Mouse (Mus musculus) lung, postnatal 10 days (tissue): ENCODE measurements around the gene Islr2.

Experiments
- DNase-seq: peaks from one replicate; pipeline ENCODE4 v3.0.0; 2021

Islr2 gene

DNA sequence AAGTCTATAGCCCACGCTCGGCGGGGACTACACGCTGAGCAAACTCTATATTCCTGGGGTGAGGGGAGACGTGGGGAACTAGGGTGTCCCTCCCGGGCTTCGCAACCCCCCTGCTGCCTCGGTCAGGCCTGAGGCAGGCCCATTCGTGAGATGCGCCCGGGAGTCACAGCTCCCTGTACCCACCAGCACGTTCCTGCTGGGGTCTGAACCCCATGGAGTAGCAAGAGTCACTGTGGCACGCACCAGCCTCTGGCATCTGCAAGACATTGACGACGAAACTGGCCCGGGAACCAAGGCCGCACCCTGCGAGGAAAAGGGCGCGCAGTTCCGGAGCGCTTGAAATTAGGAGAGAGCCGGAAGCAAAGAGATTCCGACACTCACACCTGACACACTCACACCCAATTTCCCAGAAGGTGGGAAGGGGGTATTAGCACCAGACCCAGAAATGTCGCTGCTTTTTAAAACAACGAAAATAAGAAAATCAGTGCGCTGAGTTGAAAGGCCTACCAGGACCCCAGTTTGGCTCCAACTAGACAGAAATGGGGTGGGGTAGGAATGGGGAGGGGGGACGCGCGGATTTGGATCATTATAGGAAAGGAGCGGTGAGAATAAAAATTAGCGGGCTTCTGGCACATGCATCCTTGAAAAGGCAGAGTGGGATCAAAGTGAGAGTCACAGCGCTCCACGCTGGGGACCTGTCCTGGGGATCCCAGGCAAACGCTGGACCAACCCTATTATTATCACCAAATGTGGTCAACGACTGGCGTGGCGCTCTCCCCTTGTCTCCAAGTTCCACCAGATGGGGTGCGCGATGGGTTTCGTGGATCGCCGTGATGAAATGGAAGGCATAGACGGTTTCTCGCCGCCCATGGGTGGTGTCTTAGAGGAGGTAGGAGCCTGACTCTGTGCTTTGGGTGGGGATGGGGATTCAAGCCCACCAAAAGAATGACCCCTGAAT lies 7.2 kb downstream of the Islr2 start:
- no peak for DNase-seq

DNA sequence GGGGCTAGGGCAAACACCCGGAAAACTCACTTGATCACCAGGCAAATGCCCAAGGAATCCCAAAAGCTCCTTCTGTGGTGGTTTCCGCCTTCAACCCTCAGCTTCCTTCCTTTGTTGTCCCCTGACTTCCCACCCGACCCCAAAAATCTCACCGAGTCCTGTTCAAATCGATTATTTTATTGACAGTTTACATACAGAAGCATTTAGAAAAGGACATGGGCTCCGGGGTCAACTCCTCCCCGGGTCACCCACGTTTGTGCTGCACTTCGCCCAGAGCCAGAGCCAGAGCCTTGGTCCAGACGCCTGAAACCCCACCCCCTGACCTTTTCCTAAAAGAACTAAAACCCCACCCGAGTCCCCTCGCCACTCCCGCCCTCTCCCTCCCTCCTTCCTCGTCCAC lies 8.0 kb downstream of the Islr2 start:
- DNase-seq, result no peak

GRCm38 (mm10) chr9:58195671-58196070 lies 8.4 kb downstream of the Islr2 start:
- no peak for DNase-seq

GRCm38 (mm10) chr9:58194222-58194621 lies 9.9 kb downstream of the Islr2 start:
- no peak for DNase-seq

DNA sequence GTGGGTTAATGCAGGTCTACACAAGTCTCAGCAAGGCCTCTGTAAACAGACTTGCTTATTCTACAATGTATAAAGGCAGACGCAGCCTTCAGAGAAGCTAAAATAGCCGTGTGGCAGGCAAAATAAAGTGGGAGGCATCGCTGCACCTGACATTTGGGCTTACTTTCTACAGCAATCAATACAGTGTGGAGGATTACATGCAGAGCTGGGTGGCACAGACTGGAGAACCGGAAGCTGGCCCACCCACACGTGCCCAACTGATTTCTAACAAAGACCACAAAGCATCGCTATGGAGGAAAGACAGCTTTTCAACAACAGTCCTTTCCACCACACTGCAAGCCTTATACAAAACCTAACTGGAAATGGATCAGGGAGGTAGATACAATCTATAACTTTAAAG lies 19.7 kb downstream of the Islr2 start:
- DNase-seq, result no peak

- DNase-seq, result no peak
Observed at GRCm38 (mm10) chr9:58179390-58179789, 24.7 kb downstream of the Islr2 start.

DNA sequence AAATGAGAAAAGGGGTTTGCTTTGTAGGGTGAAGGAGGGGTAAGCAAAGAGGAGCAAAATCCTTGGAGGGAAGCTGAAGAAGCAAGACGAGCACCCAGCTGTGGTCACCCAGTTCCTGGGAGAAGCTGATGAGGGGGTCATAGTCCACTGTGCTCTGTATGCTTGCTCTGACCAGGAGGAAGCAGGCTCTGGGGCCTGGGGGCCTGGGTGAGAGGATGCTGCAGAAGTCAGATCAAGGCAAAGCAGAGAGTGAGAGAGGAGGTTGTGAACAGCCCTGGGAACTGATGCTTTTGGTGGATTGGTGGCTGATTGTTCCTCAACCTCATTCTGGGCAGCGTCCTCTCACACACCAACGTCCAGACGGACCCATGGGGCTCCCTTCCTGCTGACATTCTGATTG lies 27.0 kb downstream of the Islr2 start:
- DNase-seq, result no peak

DNA sequence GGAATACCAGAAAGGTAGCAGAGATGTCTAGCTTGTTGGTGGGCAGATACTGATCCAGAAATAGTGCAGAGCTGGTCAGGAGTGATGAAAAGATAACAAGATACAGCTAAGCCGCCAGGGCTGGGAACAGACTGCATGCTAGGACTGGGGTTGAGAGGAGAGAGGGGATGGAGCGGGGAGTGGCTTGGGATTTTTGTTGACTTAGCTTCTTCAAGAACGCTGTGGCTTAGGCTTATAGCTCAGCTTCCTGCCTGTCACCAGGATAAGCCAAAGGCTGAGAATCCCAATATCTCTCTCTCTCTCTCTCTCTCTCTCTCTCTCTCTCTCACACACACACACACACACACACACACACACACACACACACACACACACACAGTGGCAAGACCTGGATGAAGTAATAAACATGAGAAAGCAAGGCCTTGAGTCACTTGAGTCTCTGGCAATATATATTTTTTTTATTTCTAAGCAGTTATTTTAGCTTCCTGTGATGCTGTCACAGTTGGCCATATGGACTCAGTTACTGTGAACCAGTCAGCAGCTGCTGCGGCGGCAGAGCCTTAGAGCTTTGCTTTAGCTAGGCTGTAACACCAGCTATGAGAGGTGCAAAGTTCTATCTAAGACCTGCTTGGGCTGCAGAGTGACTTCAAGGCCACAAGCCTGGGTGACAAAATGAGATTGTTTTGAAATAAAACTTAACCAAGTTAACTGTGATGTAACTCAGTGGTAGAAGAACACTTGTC lies 28.2 kb downstream of the Islr2 start:
- no peak for DNase-seq

DNA sequence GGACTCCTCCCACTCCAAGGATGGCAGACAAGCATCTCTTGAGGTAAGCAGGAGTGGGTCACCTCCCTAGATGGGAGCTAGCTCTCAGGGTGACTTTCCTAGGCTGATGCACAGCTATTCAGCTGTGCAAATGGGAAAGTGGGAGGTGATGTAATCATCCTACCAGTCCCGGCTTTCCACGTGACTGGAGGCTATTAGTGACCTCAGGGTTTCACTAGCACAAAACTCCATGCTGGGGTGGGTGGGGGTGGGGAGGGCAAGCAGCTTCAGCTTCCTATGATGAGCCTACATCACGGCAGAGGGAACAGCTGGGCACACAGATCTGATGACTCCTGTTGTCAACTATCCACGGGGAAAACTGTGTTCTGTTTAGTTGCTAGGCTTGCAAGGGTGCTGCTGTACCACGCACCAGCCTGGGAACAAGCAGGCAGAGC lies 29.3 kb downstream of the Islr2 start:
- DNase-seq, result no peak

GRCm38 (mm10) chr9:58172863-58173262 lies 31.3 kb downstream of the Islr2 start:
- no peak for DNase-seq

DNA sequence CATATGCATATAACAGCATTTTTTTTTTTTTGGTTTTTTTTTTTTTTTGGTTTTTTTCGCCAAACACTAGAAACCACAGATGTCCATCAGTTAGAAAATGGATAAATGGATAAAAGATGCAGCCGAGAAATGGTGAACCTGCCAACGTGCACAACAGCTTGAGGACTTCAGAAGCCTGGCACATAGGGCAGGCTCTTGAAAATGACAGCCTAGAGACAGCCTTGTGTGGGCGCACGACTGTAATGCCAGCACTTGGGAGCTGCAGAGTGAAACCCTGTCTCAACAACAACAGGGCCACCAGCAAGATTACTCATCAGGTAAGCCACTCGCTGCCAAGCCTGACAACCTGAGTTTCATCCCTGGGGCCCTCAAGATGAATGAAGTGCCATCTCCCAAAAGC lies 34.7 kb downstream of the Islr2 start:
- DNase-seq, result no peak

DNA sequence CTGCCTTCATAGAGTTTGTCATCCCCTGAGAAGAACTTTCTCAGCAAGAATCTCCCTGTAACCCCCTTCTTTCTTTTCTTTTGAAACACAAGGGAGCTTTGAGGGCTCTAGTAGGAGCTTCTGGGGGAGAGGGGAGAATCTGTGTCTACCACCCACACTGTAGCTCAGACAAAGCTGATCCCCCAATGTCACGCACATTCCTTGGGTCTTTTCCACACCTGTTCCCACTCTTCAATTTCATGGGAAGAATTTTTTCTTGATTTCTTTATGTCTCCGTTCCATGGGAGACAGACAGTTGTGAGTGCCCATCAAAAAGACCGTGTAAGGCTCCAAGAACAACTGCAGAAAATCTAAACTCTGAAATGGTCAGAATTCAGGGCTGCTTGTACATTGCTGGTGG lies 35.2 kb downstream of the Islr2 start:
- no peak for DNase-seq

DNA sequence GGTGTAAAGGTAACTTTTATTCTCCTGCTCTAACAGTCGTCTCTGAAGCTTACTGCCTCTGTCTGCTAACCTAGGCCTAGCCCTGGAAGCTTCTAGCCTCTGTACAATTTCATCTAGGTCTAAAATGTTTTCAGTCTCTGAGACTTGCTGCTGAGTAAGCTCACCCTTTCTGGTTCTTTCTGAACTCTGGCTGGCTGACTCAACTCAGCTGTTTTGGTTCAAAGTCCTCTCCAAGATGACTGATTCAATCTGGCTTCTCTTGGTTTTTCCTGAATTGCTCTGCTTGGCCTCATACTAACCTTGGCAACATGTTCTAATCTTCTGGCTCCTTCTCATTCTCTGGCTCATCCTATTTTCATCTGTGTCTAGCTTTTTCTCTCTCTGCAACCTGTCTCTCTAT lies 38.3 kb downstream of the Islr2 start:
- DNase-seq, result no peak

DNA sequence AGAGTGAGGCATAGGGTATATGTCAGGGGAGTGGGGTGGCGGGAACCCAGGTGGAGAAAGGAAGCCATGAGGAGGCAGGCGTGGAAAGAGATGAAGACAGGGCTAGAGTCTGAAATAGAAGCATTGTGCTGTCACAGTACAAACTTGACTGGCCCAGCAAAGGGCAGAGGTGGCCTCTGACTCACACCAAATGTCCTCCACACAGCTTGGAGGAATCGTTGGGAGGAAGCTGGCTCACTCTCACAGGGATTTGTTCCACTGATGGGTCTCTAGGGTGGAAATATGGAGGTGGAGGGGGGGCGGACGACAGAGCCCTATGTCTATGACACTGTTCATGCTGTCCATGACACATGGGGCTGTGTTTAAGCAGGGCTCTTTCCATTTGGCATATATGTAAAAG lies 41.0 kb downstream of the Islr2 start:
- DNase-seq, result no peak

DNA sequence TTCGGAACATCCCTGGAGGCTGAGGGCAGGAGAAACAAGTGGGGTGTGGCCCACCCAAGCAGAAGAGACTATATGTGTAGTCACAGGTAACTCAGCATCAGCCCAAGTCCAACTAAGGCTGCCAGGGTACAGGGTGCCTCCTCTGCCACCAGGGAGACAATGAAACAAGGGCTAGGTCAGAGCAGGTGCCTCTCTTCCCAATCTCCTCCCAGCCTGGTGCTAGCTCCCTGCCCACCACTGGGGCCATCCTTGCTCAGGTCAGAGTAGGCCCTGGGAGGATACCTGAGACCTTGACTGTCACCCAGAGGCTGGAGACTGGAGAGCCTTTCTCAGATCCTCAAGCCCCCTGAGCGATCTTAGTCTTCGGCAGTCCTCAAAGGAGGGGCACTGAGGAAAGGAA lies 41.9 kb downstream of the Islr2 start:
- no peak for DNase-seq

DNA sequence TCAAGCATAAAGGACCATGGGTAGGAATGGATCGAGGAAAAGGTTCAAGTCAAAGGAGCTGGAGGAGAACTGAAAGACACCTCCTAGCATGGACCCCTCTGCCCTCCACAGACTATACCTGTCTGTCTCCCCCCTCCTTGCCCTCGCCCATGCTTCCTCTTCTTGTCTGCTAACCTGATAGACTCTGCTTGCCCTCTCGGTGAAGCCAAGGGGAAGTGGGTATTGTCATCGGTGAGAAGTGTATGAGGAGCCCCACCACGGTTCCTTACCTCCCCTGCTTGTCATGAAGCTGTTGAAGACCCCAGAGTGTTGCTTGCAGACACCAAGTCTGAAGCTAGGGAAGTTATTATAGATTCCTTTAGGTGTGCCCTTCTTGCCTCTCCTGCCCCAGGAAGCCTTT lies 43.8 kb downstream of the Islr2 start:
- no peak for DNase-seq

DNA sequence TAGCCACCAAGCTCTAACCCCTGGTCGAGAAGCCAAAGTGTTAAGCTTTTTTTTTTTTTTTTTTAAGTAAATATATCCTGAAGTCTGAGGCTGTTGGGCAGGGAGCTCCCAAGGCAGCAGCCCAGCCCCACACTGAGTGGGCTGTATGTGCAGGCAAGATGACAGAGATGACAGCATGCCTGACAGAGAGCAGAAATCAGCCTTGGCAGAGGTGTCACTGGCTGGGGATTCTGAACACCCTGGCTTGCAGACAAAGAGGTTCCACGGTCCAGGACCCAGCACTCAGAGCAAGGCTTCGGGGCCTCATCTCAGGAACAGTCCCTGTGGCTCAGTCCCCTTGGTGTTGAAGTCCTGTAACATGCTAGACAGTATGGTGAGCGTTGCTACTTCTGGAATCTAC lies 44.3 kb downstream of the Islr2 start:
- peak; percentile 58 for DNase-seq

DNA sequence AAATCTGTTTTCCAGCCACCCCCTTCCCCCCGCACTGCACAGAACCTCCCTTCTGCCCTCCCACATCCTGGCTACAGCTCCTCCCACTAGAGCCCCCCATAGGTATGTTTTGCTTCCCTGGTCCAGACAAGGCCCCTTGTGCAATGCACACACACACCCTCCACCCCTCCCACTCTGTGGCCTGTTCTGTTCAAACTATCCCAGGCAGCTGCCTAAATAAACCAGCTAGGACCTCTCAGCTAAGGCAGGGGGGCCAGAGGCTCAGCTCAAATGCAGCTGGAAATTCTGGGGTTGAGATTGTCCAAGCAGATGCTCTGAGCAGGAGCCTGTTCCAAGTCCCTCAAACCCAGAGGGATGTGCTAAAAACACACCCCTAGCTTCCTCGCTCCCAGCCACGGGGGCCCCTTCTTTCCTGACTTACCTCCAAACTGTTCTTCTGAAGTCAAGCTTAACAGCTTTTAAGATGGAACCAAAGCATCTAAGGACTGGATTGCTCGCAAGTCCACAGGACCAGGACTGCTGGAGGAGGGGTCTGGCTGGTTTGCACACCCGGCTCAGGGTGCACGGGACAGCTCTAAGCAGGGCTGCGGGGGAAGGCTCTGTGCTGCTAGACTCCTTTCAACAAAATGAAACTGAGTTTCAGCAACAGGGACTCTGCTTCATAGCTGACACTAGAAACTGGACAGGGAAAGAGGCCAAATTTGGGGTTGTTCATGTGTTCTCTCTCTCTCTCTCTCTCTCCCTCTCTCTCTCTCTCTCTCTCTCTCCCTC lies 45.4 kb downstream of the Islr2 start:
- DNase-seq, result peak; percentile 77

- peak; percentile 24 for DNase-seq
Observed at GRCm38 (mm10) chr9:58157838-58158237, 46.3 kb downstream of the Islr2 start.

- no peak for DNase-seq
Observed at GRCm38 (mm10) chr9:58156819-58157560, 47.1 kb downstream of the Islr2 start.

- peak; percentile 84 for DNase-seq
Observed at GRCm38 (mm10) chr9:58155366-58155765, 48.8 kb downstream of the Islr2 start.

- no peak for DNase-seq
Observed at GRCm38 (mm10) chr9:58153095-58153494, 51.0 kb downstream of the Islr2 start.
